Mouse (Mus musculus) neural tube, embryonic 14.5 days (tissue): ENCODE measurements around the gene Smarcd1. TPM values are rescaled to one million over a fixed set of nuclear protein-coding genes. Genes with fewer than 3 reads are reported as not detected.

ENCODE experiments used
- ATAC-seq: fragments of 200-750 bp; cut with Nextera tagmentation; 2 replicates; pipeline ENCODE4 v1.8.0; 2017; ENCODE audit warnings: low read depth, mild to moderate bottlenecking, moderate TSS enrichment, moderate library complexity
- H3K27ac ChIP-seq: fragments of 300-500 bp; sonication (generic); 2 replicates; pipeline ENCODE4 v1.5.1; 2014; ENCODE audit warnings: low read depth, mild to moderate bottlenecking, control low read depth, low read length, moderate library complexity, mixed read lengths
- H3K27me3 ChIP-seq: fragments of 300-500 bp; sonication (generic); 2 replicates; pipeline ENCODE4 v1.6.1; 2014; ENCODE audit warnings: low read length; ENCODE audit not compliant: control insufficient read depth, insufficient read depth
- H3K36me3 ChIP-seq: fragments of 300-500 bp; sonication (generic); 2 replicates; pipeline ENCODE4 v1.6.1; 2014; ENCODE audit warnings: low read length, mixed read lengths; ENCODE audit not compliant: control insufficient read depth, insufficient read depth
- H3K4me1 ChIP-seq: fragments of 300-500 bp; sonication (generic); 2 replicates; pipeline ENCODE4 v1.6.1; 2014; ENCODE audit warnings: low read length; ENCODE audit not compliant: control insufficient read depth, insufficient read depth
- H3K4me2 ChIP-seq: fragments of 300-500 bp; sonication (generic); 2 replicates; pipeline ENCODE4 v1.6.1; 2014; ENCODE audit warnings: mild to moderate bottlenecking, low read depth, low read length, control low read depth
- H3K4me3 ChIP-seq: fragments of 300-500 bp; sonication (generic); 2 replicates; pipeline ENCODE4 v1.5.1; 2014; ENCODE audit warnings: low read depth, low read length, control low read depth, mixed read lengths
- H3K9ac ChIP-seq: fragments of 300-500 bp; sonication (generic); replicated peaks from 2 replicates; pipeline ENCODE4 v1.6.1; 2014; ENCODE audit warnings: low read depth, mild to moderate bottlenecking, control low read depth, low read length, mixed read lengths
- H3K9me3 ChIP-seq: fragments of 300-500 bp; sonication (generic); 2 replicates; pipeline ENCODE4 v1.6.1; 2016; ENCODE audit warnings: low read length; ENCODE audit not compliant: control insufficient read depth
- WGBS: fragments of 180-500 bp; shearing (Covaris S2); extraction: QIAGEN DNeasy Blood & Tissue Kit; methylation state at CpG from one replicate; pipeline ENCODE4 v1.1.7; 2014; 5-methylcytosine and 5-hydroxymethylcytosine counted together
- polyA plus RNA-seq: library from polyadenylated mRNA; unstranded; fragments of >200 nt; fragmentation: Nextera tagmentation; extraction: Ambion mirVana; gene quantifications from 2 replicates; pipeline ENCODE4 v1.2.1, GENCODE M21; 2014

Smarcd1 gene
- polyA plus RNA-seq, 1 experiment from 2014 or later: 110 TPM

DNA sequence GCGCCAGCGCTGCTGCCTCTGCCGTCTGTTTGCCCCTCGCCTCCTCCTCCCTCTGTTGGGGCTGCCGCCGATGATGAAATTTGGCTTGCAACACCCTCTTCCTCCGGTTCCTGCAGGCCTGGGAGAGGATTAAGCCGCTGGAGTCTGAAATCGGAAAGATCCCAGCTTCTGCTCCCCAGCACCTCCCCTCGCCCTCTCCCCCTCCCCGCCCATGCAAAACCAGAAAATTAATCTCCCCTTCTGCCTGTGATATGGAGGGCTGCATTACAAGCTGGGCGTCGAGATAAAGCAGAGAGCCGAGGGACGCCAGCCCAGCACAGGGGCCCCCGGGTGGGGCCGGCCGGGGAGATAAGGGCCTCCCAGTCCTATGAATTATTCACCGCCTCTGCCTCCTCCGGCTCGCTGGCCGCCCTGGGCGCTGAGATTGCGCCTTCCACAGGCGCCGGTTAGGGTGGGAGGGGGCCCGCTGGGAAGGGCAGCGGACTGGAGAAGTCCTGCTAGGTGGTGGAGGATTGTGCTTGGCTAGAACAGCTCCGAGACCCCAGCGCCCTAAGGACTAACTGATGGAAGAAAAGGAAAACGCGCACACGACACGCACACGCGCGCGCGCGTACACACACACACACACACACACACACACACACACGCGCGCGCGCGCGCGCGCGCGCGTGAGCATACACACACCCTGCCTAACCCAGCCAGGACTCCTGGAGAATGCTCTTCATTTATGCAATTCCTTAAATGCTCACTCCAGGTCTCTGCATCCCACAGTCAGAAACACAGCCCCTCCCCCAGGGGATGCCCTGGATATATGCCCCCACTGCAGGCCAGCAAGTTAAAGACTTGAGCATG, 37.1 kb upstream of the Smarcd1 start:
- WGBS: under 1% methylated on average over 52 of the region's 52 CpGs
- Histone ChIP-seq H3K36me3 (no peaks in the 10 kb centered on the region), H3K9ac (peak overlapping the region; percentile 68), H3K4me1 (peaks cover 31% of the 10 kb centered on the region), H3K27me3 (no peaks in the 10 kb centered on the region), H3K4me2 (peak overlapping the region; percentile 73), H3K9me3 (no peaks in the 10 kb centered on the region), H3K4me3 (peak overlapping the region; percentile 33), H3K27ac (peak overlapping the region; percentile 89)
- peak; percentile 46 for ATAC-seq

DNA sequence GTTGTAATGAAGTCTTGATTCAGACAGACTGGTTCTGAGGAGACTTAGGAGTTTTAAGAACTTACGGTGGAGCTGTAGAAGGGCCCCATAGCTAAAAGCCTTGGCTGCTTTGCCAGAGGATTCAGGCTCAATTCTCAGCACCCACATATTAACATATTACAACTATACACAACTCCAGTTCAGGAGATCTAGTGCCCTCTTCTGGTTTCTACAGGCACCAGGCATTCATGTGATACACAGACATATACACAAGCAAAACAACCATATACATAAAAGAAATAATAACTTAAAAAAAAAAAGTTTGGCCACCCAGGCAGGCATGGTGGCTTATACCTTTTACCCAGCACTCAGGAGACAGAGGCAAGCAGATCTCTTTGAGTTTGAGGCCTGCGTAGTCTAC, 34.4 kb upstream of the Smarcd1 start:
- Histone ChIP-seq H3K9me3 (no peaks in the 10 kb centered on the region), H3K27ac (no peak overlapping the region), H3K4me3 (no peak overlapping the region), H3K27me3 (no peaks in the 10 kb centered on the region; the same call in 1 of the 2 replicates), H3K36me3 (peaks cover under 1% of the 10 kb centered on the region; the same call in 1 of the 2 replicates), H3K4me1 (peaks cover 41% of the 10 kb centered on the region), H3K4me2 (no peak overlapping the region), H3K9ac (no peak overlapping the region)
- ATAC-seq: no peak
- WGBS: 100% methylated on average over 2 of the region's 2 CpGs

DNA sequence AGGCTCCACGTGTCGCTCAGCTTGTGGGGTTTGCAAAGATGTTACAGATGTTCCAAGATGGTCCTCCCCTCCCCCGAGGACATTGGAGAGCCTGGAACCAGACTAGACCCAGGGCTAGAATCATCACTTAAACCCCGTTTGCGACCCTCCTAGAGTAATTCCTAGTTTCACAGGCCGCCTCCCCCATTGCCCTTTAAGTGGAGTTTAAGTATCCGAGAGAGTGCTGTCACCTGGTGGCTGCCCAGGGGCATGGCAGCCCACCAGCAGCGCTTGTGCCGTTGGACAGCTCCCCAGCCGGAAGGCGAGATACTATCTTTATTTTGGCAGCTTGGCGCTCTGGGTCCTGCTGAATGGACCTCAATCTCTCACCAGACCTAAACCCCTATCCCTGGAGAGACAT, 33.0 kb upstream of the Smarcd1 start:
- Histone ChIP-seq H3K4me3 (peak overlapping the region; percentile 15; the same call in 1 of the 2 replicates), H3K4me1 (peaks cover 52% of the 10 kb centered on the region), H3K4me2 (peak overlapping the region; percentile 64; the same call in 1 of the 2 replicates), H3K27me3 (no peaks in the 10 kb centered on the region; the same call in 1 of the 2 replicates), H3K9me3 (no peaks in the 10 kb centered on the region), H3K9ac (peak overlapping the region; percentile 16; the same call in 1 of the 2 replicates), H3K36me3 (peaks cover 5% of the 10 kb centered on the region; the same call in 1 of the 2 replicates), H3K27ac (peak overlapping the region; percentile 95)
- WGBS: under 1% methylated on average over 12 of the region's 12 CpGs
- no peak for ATAC-seq

DNA sequence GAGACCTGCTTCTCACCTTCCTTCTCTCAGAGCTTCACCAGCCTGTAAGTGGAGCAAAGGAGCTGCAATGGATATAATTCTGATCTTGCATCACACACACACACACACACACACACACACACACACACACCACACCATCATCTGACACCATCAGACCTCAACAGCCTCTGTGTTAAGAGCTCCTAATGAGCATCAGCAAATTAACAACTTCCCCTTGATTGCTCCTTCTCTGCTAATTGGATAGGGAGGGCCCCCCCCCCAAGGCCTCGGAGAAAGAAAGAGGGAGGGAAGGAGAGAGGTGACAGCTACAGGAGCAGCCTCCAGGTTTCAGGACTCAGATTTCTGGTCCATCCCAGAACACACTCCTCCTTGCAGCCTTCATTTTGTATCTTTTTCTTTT, 32.5 kb upstream of the Smarcd1 start:
- H3K36me3 ChIP-seq: peaks cover 5% of the 10 kb centered on the region; the same call in 1 of the 2 replicates
- no peaks in the 10 kb centered on the region; the same call in 1 of the 2 replicates for H3K27me3 ChIP-seq
- 0% methylated on average over 1 of the region's 1 CpGs for WGBS
- no peaks in the 10 kb centered on the region for H3K9me3 ChIP-seq
- H3K4me1 ChIP-seq: peaks cover 50% of the 10 kb centered on the region
- ATAC-seq: no peak
- peak overlapping the region; percentile 64 for H3K4me2 ChIP-seq
- no peak overlapping the region for H3K9ac ChIP-seq
- H3K4me3 ChIP-seq: peak overlapping the region; percentile 78; the same call in 1 of the 2 replicates
- peak overlapping the region; percentile 95 for H3K27ac ChIP-seq

DNA sequence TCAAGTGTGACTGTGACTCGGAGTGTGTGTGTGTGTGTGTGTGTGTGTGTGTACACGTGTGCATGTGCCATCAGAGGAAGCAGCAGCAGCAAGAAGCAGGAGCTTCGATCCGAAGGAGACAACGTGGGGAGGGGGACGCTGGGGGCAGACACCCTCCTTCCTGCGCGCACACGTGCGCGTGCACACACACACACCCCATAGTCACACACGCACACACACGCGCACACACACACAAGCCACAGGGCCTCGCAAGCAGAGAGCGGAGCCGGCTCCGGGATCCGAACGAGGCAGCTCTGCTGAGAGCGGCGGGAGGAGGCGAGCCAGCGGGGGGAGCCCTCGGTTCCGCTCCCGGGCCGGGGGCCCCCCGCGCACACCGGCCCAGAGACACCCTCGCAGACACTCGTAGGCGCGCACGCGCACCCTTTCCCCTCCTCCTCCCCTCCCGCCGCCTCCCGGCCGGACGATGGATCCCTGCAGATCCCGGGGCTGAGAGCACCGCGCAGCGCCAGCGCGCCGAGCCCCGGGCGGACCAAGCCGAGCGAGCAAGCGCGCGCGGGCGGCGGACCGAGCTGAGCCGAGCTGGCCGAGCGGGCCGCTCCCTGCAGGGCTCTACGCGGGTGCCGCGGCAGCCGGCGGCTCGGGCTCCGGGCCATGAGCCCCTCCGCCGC, 31.6 kb upstream of the Smarcd1 start, which contains the start of gene Asic1:
Gene Asic1 (plus strand): TSS at position 215 of the 668 bp plus-strand sequence.
- H3K9ac ChIP-seq: peak within 1 kb of the TSS; percentile 91
- peak within 1 kb of the TSS; percentile 95 for H3K27ac ChIP-seq
- H3K27me3 ChIP-seq: no peaks in the 10 kb centered on the region; the same call in 1 of the 2 replicates
- peak within 1 kb of the TSS; percentile 64 for H3K4me2 ChIP-seq
- peak; percentile 74 for ATAC-seq
- H3K4me3 ChIP-seq: peak within 1 kb of the TSS; percentile 78
- peaks cover 5% of the 10 kb centered on the region; the same call in 1 of the 2 replicates for H3K36me3 ChIP-seq
- H3K4me1 ChIP-seq: peaks cover 46% of the 10 kb centered on the region
- no peaks in the 10 kb centered on the region for H3K9me3 ChIP-seq
- WGBS: under 1% methylated on average over 50 of the region's 74 CpGs

DNA sequence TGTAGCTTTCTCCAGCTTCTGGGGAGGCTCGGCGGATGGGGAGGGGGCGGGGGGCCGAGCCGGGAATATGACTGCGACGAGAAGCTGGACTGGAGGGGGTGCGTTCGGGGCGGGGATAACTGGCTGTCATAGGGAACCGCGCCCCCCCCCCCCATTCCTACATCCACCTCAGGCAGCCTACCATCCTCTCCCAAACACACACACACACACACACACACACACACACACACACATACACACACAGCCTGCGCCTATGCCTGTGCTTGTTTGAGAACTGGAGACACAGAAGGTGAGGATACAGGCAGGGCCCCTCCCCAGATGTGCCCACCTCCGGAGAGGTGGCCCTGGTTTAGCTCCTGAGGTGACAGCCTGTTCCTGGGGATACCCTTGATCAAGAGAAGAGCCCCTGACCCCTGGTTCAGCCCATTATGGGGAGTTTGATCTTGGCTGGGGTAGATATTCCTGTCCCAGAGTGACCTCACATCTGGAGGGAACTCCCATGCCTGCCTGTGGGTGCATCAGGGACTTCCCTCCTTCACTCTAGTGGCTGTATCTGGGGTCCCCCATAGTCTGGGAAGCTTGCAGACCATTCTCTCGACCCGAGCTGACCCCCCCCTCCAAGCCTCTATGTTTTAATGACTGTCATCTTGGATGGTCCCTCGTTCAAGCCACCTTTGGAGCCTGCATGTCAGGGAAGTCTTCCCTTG, 30.8 kb upstream of the Smarcd1 start:
- 8% methylated on average over 15 of the region's 17 CpGs for WGBS

DNA sequence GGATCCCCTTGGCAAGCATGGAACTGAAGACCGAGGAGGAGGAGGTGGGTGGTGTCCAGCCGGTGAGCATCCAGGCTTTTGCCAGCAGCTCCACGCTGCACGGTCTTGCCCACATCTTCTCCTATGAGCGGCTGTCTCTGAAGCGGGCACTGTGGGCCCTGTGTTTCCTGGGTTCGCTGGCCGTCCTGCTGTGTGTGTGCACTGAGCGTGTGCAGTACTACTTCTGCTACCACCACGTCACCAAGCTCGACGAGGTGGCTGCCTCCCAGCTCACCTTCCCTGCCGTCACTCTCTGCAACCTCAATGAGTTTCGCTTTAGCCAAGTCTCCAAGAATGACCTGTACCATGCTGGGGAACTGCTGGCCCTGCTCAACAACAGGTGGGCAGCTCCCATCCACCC, 30.1 kb upstream of the Smarcd1 start:
- H3K4me1 ChIP-seq: peaks cover 55% of the 10 kb centered on the region
- no peak overlapping the region; the same call in 1 of the 2 replicates for H3K9ac ChIP-seq
- no peaks in the 10 kb centered on the region; the same call in 1 of the 2 replicates for H3K27me3 ChIP-seq
- peak overlapping the region; percentile 78 for H3K4me3 ChIP-seq
- peaks cover 5% of the 10 kb centered on the region; the same call in 1 of the 2 replicates for H3K36me3 ChIP-seq
- H3K9me3 ChIP-seq: no peaks in the 10 kb centered on the region
- H3K4me2 ChIP-seq: peak overlapping the region; percentile 64
- 69% methylated on average over 14 of the region's 14 CpGs for WGBS
- no peak for ATAC-seq
- H3K27ac ChIP-seq: no peak overlapping the region

More for the DNA sequence above, 30.8 kb upstream of the Smarcd1 start:
- peak overlapping the region; percentile 64 for H3K4me2 ChIP-seq
- H3K4me3 ChIP-seq: peak overlapping the region; percentile 78
- peaks cover 5% of the 10 kb centered on the region; the same call in 1 of the 2 replicates for H3K36me3 ChIP-seq
- H3K27me3 ChIP-seq: no peaks in the 10 kb centered on the region; the same call in 1 of the 2 replicates
- H3K4me1 ChIP-seq: peaks cover 50% of the 10 kb centered on the region
- no peaks in the 10 kb centered on the region for H3K9me3 ChIP-seq
- peak overlapping the region; percentile 95 for H3K27ac ChIP-seq
- peak overlapping the region; percentile 91 for H3K9ac ChIP-seq
- peak; percentile 32; the same call in 1 of the 2 replicates for ATAC-seq

DNA sequence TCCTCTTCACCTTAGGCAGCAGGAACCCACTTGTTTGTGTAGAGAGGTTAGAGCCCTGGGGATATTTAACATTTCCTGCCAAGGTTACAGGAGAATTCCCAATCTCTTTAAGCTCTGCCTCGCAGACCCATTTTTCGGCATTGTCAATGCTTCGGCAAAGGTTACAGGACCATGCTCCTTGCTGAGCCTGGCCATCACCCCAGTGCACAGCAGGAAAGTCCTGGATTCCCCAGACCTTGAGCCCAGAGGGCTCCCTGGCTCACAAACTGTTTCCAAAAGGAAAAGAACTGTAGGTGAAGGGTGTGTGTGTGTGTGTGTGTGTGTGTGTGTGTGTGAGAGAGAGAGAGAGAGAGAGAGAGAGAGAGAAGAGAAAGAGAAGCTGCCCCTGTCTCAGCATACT, 27.1 kb upstream of the Smarcd1 start:
- WGBS: 73% methylated on average over 3 of the region's 3 CpGs
- peak overlapping the region; percentile 17; the same call in 1 of the 2 replicates for H3K4me3 ChIP-seq

More for the DNA sequence above, 27.1 kb upstream of the Smarcd1 start:
- Histone ChIP-seq H3K9ac (no peak overlapping the region; the same call in 1 of the 2 replicates), H3K4me2 (peak overlapping the region; percentile 64), H3K27me3 (no peaks in the 10 kb centered on the region; the same call in 1 of the 2 replicates), H3K9me3 (no peaks in the 10 kb centered on the region), H3K4me1 (peaks cover 59% of the 10 kb centered on the region), H3K27ac (0 out of 2 replicates have a peak overlapping the region, but pooled peaks have one; percentile 22), H3K36me3 (peaks cover 5% of the 10 kb centered on the region; the same call in 1 of the 2 replicates)
- no peak for ATAC-seq
